Mouse (Mus musculus) monocyte, adult 5-6 weeks (primary cell): Measurements from ENCODE around the gene Olfr1316. TPM values are rescaled to one million over a fixed set of nuclear protein-coding genes. Genes with fewer than 3 reads are reported as not detected.

Source experiments
- ATAC-seq: fragments of 153-309, 156-312 bp; replicated peaks from 2 replicates; pipeline ENCODE4 v1.8.0; 2017; ENCODE audit warnings: mild to moderate bottlenecking; ENCODE audit not compliant: low TSS enrichment, insufficient number of reproducible peaks, severe bottlenecking, poor library complexity, low FRiP score
- total RNA-seq: library from RNA; stranded (forward); fragments of 200-1000, 200-491, 200-594 nt; gene quantifications from 3 replicates; pipeline ENCODE4 v1.2.3, GENCODE M21; 2017

Gene Olfr1316
- total RNA-seq: not detected in 3 replicates

DNA sequence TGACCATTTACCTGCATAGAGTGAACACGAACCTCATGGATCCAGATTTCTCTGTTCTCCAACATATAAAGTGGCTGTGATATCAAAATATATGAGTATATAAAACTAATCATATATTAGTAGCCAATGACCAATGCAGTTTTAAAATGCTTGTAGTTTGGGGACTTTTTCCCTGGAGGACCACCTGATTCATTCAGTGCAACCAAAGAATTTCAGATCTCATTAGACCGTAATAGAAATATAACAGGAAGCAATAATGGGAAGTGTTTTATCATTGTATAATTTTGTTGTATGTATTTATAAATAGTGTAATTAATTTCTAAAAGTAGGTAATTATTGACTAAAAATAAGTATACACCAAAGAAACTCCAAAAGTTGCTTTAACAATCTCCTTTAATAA is at the start of gene Olfr1316:
Gene Olfr1316, minus strand, starts transcription at position 101 of the 400 bp plus-strand sequence.
- ATAC-seq: no peak

DNA sequence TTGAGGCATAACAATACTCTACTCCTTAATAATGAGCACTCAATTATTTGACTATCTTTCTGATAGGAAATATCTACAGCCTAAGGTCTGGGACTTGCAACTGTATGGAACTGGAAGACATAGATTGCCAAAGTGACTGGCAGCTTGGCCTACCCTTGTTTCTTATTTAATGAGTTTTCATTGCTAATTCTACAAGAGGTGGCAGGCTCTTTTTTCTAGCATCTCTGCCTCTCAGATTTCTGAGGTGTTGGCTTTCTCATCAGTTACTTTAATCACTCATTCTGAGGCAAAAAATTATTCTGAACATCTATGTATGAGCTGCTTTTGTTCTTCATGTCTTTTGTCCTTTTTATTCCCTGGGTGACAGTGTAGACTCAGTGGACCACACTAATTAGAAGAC is 19.1 kb upstream of the Olfr1316 start, which contains the start of gene Olfr1318:
Gene Olfr1318, plus strand, starts transcription at position 301 of the 400 bp plus-strand sequence.
- no peak for ATAC-seq

DNA sequence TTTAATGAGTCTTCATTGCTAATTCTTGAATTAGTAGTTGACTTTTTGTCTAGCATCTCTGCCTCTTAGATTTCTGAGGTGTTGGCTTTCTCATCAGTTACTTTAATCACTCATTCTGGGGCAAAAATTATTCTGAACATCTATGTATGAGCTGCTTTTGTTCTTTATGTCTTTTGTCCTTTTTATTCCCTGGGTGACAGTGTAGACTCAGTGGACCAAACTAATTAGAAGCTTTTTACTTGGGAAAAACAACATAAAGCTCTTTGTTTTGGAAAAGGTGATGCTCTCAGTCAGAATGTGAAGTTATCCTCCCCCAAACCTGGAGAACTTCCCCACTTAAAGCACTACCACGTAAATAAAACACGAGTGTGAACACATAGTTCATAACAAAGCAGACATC is 5.3 kb upstream of the Olfr1316 start, which contains the start of gene Olfr1317:
Gene Olfr1317, plus strand, starts transcription at position 301 of the 400 bp plus-strand sequence.
- no peak for ATAC-seq

- ATAC-seq: no peak
These were observed 19.4 kb downstream of the Olfr1316 start, which contains the start of gene Olfr1315-ps1 for GRCm38 (mm10) chr2:112115340-112115739. Gene Olfr1315-ps1 (minus strand): TSS chr2:112115440.

- no peak for ATAC-seq
These were observed 38.1 kb downstream of the Olfr1316 start, which contains the start of gene Olfr1314 for GRCm38 (mm10) chr2:112096681-112097080. Gene Olfr1314 (minus strand): TSS chr2:112096781.

- ATAC-seq: no peak
These were observed 57.0 kb downstream of the Olfr1316 start, which contains the start of gene Olfr1313 for GRCm38 (mm10) chr2:112077743-112078142. Gene Olfr1313 (minus strand): TSS chr2:112077843.

Other genes starting within 250 kb of the Olfr1316 start
- not detected in 3 replicates for gene Olfr1306, start 218.7 kb downstream of the Olfr1316 start, total RNA-seq
- under 0.01 to 0.10 TPM in 2 of 3 replicates, not detected in the other for gene Olfr1307, start 185.5 kb downstream of the Olfr1316 start, total RNA-seq
- not detected in 3 replicates for gene Olfr1308, start 170.0 kb downstream of the Olfr1316 start, total RNA-seq
- not detected in 3 replicates for gene Olfr1309, start 144.7 kb downstream of the Olfr1316 start, total RNA-seq
- not detected in 3 replicates for gene Olfr1310, start 122.3 kb downstream of the Olfr1316 start, total RNA-seq
- gene Olfr1311, start 110.6 kb downstream of the Olfr1316 start, total RNA-seq: not detected in 3 replicates
- not detected in 3 replicates for gene Olfr1312, start 84.7 kb downstream of the Olfr1316 start, total RNA-seq
- gene Olfr1313, start 57.1 kb downstream of the Olfr1316 start, total RNA-seq: not detected in 3 replicates
- not detected in 3 replicates for gene Olfr1314, start 38.2 kb downstream of the Olfr1316 start, total RNA-seq
- gene Olfr1315-ps1, start 19.5 kb downstream of the Olfr1316 start, total RNA-seq: not detected in 3 replicates
- gene Olfr1317, start 5.4 kb upstream of the Olfr1316 start, total RNA-seq: not detected in 3 replicates
- gene Olfr1318, start 19.2 kb upstream of the Olfr1316 start, total RNA-seq: not detected in 3 replicates
- gene Lpcat4, start 104.5 kb upstream of the Olfr1316 start, total RNA-seq: 21.3 to 55.5 TPM (median 46.2 TPM) in 3 replicates
- gene Nutm1, start 124.3 kb upstream of the Olfr1316 start, total RNA-seq: not detected in 3 replicates
- gene Nop10, start 126.9 kb upstream of the Olfr1316 start, total RNA-seq: 47.8 to 69.9 TPM (median 58.9 TPM) in 3 replicates
- 175 to 238 TPM (median 221 TPM) in 3 replicates for gene Slc12a6, start 130.8 kb upstream of the Olfr1316 start, total RNA-seq
- gene Gm21985, start 131.3 kb upstream of the Olfr1316 start, total RNA-seq: 0.49 to 16.1 TPM (median 12.5 TPM) in 3 replicates
- gene Emc4, start 233.1 kb upstream of the Olfr1316 start, total RNA-seq: 33.5 to 44.1 TPM (median 34.3 TPM) in 3 replicates
- 11.0 to 20.2 TPM (median 14.8 TPM) in 3 replicates for gene Katnbl1, start 244.2 kb upstream of the Olfr1316 start, total RNA-seq